Mouse (Mus musculus) liver, embryonic 14.5 days (tissue): ENCODE measurements around the gene Dnali1.

Experiments
- CTCF ChIP-seq: IDR thresholded peaks from 2 replicates; pipeline ENCODE4 v1.5.1; 2016; ENCODE audit warnings: antibody characterized with exemption, low read depth, control low read depth
- EP300 ChIP-seq: IDR thresholded peaks from 2 replicates; pipeline ENCODE4 v1.6.1; 2016; ENCODE audit warnings: antibody characterized with exemption, low read depth

GRCm38 (mm10) chr4:125008220-125008619 lies 57.3 kb downstream of the Dnali1 start:
- TF ChIP-seq CTCF (no peak), EP300 (no peak)
